Mouse (Mus musculus) forebrain, embryonic 11.5 days (tissue): Measurements from ENCODE around the gene Olfr1393. TPM values are rescaled to one million over a fixed set of nuclear protein-coding genes. Genes with fewer than 3 reads are reported as not detected.
"Not testable (repeated sequence)": the region's sequence is repeated elsewhere in the genome, so short reads cannot be mapped to it uniquely, and the experiment has no call there.

Experiments used
- ATAC-seq: fragments of 200-750 bp; cut with Nextera tagmentation; replicated peaks from 2 replicates; pipeline ENCODE4 v1.8.0; 2017; ENCODE audit warnings: moderate TSS enrichment; ENCODE audit not compliant: low FRiP score
- DNase-seq: peaks from one replicate; pipeline ENCODE4 v3.0.0-alpha.2; 2017; ENCODE audit warnings: low spot score
- H3K27ac ChIP-seq: fragments of 300-500 bp; sonication (generic); 2 replicates; pipeline ENCODE4 v1.5.1; 2014; ENCODE audit warnings: low read depth, low read length
- H3K27me3 ChIP-seq: fragments of 300-500 bp; sonication (generic); 2 replicates; pipeline ENCODE4 v1.6.1; 2014; ENCODE audit warnings: mild to moderate bottlenecking, low read length, mixed read lengths; ENCODE audit not compliant: control insufficient read depth, insufficient read depth
- H3K36me3 ChIP-seq: fragments of 300-500 bp; sonication (generic); 2 replicates; pipeline ENCODE4 v1.6.1; 2014; ENCODE audit warnings: mild to moderate bottlenecking, low read length, moderate library complexity, mixed read lengths; ENCODE audit not compliant: control insufficient read depth, insufficient read depth
- H3K4me1 ChIP-seq: fragments of 300-500 bp; sonication (generic); replicated peaks from 2 replicates; pipeline ENCODE4 v1.6.1; 2014; ENCODE audit warnings: low read length, mixed read lengths; ENCODE audit not compliant: control insufficient read depth, insufficient read depth
- H3K4me2 ChIP-seq: fragments of 300-500 bp; sonication (generic); 2 replicates; pipeline ENCODE4 v1.6.1; 2014; ENCODE audit warnings: low read depth, mild to moderate bottlenecking, low read length, moderate library complexity, mixed read lengths; ENCODE audit not compliant: severe bottlenecking
- H3K4me3 ChIP-seq: fragments of 300-500 bp; sonication (generic); 2 replicates; pipeline ENCODE4 v1.5.1; 2014; ENCODE audit warnings: low read depth, low read length
- H3K9ac ChIP-seq: fragments of 300-500 bp; sonication (generic); 2 replicates; pipeline ENCODE4 v1.6.1; 2014; ENCODE audit warnings: low read length
- H3K9me3 ChIP-seq: fragments of 300-500 bp; sonication (generic); 2 replicates; pipeline ENCODE4 v1.6.1; 2016; ENCODE audit warnings: low read length, mixed read lengths; ENCODE audit not compliant: control insufficient read depth
- WGBS: fragments of 180-500 bp; shearing (Covaris S2); extraction: QIAGEN DNeasy Blood & Tissue Kit; methylation state at CpG from one replicate; pipeline ENCODE4 v1.1.7; 2014; 5-methylcytosine and 5-hydroxymethylcytosine counted together
- polyA plus RNA-seq: library from polyadenylated mRNA; unstranded; fragments of >200 nt; fragmentation: Nextera tagmentation; extraction: Ambion mirVana; gene quantifications from 2 replicates; pipeline ENCODE4 v1.2.1, GENCODE M21; 2014

Olfr1393 gene
- polyA plus RNA-seq, 1 experiment from 2014 or later, result not detected

DNA sequence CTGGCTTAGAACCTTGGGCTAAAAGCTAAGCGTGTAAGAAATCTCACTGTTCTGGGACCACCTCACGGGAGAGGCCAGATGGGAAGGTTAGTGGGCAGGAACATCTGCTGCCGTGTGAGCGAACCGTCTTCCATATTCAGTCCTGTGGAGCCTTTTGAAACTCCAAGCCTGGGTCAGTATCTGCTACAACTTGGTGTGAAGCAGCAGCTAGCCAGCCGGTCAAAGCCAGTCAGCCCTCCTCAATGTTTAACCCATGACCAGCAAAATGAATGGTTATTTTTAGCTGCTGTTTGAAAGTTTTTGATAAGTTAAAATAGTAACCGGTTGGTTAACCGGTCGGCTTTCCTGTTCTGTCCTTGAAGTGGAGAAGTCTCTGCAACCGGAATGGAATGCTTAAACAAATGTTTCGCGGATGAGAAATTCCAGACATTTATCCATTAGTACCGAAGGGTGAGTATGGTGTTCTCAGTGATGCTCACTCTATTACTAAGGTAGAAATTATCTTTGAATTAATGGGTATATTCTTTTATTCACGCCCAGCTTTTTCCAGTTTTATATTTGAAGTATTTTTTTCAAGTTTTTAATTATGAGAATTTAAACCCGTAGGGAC is 10.0 kb upstream of the Olfr1393 start:
- DNase-seq (no peak), ATAC-seq (no peak)
- no peaks in the 10 kb centered on the region for H3K36me3 ChIP-seq
- no peak overlapping the region for H3K9ac ChIP-seq
- H3K4me2 ChIP-seq, result no peak overlapping the region
- H3K4me3 ChIP-seq, result no peak overlapping the region
- H3K4me1 ChIP-seq, result no peaks in the 10 kb centered on the region
- 92% methylated on average over 15 of the region's 15 CpGs for whole genome bisulfite sequencing
- no peak overlapping the region for H3K27ac ChIP-seq
- H3K9me3 ChIP-seq, result no peaks in the 10 kb centered on the region
- H3K27me3 ChIP-seq, result no peaks in the 10 kb centered on the region

DNA sequence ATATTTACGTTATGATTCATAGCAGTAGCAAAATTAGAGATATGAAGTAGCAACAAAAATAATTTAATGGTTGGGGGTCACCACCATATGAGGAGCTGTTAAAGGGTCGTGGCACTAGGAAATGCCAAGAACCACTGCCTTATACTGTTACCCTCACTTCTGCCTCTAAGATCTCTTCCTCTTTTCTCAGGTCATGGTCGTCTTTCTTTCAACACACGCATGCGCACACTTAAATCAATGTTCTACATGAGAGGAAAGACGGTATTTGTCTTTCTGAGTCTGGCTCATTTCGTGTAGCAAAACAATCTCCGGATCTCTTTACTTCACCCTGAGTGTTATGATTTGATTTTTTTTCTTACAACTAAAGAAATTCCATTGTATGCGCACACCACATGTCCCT is 8.3 kb upstream of the Olfr1393 start:
- DNase-seq (no peak), ATAC-seq (no peak)
- H3K9me3 ChIP-seq, result no peaks in the 10 kb centered on the region
- H3K27me3 ChIP-seq, result no peaks in the 10 kb centered on the region
- H3K27ac ChIP-seq, result no peak overlapping the region
- no peaks in the 10 kb centered on the region for H3K4me1 ChIP-seq
- no peak overlapping the region for H3K4me3 ChIP-seq
- no peak overlapping the region for H3K4me2 ChIP-seq
- no peaks in the 10 kb centered on the region for H3K36me3 ChIP-seq
- WGBS, result 93% methylated on average over 9 of the region's 9 CpGs
- H3K9ac ChIP-seq, result no peak overlapping the region

DNA sequence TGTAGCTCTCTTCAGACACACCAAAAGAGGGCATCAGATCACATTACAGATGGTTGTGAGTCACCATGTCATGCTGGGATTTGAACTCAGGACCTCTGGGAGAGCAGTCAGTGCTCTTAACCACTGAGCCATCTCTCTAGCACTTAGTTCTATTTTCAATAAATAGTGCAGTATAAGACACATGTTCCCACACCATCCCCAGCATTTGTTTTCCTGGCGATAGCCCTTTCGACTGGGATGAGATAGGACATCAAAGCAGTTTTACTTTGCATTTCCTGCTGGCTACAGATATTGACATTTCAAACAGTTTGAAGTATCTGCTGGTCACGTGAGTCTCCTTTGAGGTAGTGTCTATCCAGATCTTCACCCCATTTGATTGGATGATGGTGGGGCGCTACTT is 7.7 kb upstream of the Olfr1393 start:
- 92% methylated on average over 4 of the region's 4 CpGs for WGBS
- Histone ChIP-seq H3K9me3 (no peaks in the 10 kb centered on the region), H3K9ac (no peak overlapping the region), H3K4me1 (no peaks in the 10 kb centered on the region), H3K36me3 (no peaks in the 10 kb centered on the region), H3K27me3 (no peaks in the 10 kb centered on the region), H3K27ac (no peak overlapping the region), H3K4me2 (no peak overlapping the region), H3K4me3 (no peak overlapping the region)
- DNase-seq (no peak), ATAC-seq (no peak)

DNA sequence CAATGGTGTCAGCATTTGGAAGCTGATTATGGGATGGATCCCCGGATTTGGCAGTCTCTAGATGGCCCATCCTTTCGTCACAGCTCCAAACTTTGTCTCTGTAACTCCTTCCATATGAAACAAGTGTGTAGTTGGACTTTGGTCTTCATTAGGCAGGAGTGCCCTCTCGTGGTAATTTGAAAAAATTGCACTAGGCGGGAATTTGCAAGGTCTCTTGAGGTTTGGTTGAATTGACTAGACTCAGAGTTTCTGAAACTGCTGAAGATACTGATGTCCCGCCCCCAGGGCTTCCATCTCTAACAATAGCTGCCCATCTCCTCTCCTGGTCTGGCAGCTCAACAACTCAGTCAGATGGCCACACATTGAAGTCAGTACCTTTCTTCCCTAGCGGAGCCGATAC is 6.8 kb upstream of the Olfr1393 start:
- H3K9me3 ChIP-seq, result no peaks in the 10 kb centered on the region
- H3K9ac ChIP-seq, result no peak overlapping the region
- H3K4me3 ChIP-seq, result no peak overlapping the region
- 28% methylated on average over 7 of the region's 7 CpGs for WGBS
- peak; percentile 64 for DNase-seq
- no peak overlapping the region for H3K27ac ChIP-seq
- H3K36me3 ChIP-seq, result no peaks in the 10 kb centered on the region
- H3K4me2 ChIP-seq, result no peak overlapping the region
- ATAC-seq, result peak; percentile 42; the same call in 1 of the 2 replicates
- H3K4me1 ChIP-seq, result no peaks in the 10 kb centered on the region
- no peaks in the 10 kb centered on the region for H3K27me3 ChIP-seq

DNA sequence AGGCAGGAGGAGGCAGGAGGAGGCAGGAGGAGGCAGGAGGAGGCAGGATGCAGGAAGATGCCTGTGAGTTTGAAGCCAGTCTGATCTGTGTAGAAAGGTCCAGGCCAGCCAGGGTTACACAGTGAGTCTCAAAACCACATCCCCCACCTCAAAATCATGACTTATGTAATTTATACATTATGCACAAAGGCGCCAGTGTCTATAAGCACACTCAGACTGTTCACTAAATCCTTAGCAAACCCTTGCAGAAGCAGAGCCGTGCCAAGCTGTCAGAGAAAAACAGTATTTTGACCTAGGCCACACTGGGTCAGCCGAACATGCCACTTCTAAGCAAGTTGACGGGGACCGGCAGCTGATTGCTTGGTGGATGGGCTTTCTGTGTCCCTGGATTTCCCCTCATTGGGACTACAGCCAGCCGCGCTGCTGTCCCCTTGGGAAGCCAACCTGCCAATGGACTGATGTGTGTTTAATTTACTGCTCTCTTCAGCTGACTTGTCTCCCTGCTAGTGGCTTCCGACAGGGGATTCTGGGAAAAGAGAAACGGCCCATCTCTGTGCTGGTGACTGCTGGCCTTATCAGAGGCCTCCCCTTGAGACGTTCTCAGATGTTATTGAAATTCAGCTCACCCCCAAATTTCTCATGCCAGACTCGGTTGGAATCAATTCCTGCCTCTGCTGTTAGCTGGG is 4.1 kb upstream of the Olfr1393 start:
- no peak overlapping the region for H3K27ac ChIP-seq
- DNase-seq, result no peak

DNA sequence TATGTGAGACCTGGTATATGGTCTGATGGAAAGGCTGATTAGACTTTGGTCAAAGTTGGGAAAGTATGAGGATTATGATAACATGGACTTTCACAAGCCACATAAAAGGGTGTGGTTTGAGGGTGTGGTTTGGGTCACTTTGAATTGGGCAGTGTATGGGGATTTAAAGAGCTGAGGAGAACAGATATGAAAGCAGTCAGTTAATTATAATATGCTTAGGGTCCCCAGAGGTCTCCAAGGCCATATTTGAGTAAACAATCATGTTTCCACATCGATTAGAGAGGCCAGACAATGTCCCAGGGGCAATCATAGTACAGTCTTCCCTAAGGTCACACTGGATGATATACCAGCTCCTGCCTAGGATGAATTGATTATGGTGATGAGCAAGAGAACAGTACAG is 6.9 kb downstream of the Olfr1393 start, which contains the start of gene Olfr1392:
Olfr1392 (plus strand) TSS at position 301 of the 400 bp plus-strand sequence.
- H3K9me3 ChIP-seq, result not testable (repeated sequence)
- 75% methylated on average over 1 of the region's 1 CpGs for WGBS

More for the DNA sequence above, 4.1 kb upstream of the Olfr1393 start:
- Histone ChIP-seq H3K4me2 (no peak overlapping the region), H3K9ac (no peak overlapping the region), H3K4me1 (no peaks in the 10 kb centered on the region), H3K9me3 (no peaks in the 10 kb centered on the region), H3K36me3 (no peaks in the 10 kb centered on the region), H3K4me3 (no peak overlapping the region), H3K27me3 (no peaks in the 10 kb centered on the region)
- WGBS, result 84% methylated on average over 11 of the region's 11 CpGs
- ATAC-seq, result no peak

DNA sequence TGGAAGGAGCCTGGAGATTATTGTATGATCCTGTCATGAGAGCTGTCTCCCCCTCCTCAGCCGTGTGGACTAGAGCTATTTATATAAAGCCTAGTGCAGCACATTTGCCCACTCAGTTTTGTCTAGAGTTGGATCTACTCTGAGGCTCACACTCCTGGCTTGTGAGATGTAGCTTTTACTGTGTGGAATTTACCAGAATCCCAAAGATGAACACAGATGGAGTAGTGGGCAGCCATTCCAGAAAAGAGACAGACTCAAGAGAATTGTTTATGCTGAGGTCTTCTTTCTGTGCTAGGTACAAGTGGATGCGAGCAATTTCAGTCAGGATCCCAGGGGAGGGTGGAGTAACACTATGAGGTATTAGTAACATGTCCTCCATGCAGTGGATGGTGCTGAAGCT is 9.1 kb downstream of the Olfr1393 start:
- H3K36me3 ChIP-seq, result no peaks in the 10 kb centered on the region
- ATAC-seq, result no peak
- H3K4me1 ChIP-seq, result no peaks in the 10 kb centered on the region
- WGBS, result 83% methylated on average over 2 of the region's 2 CpGs
- no peak for DNase-seq
- no peaks in the 10 kb centered on the region for H3K9me3 ChIP-seq
- no peak overlapping the region for H3K9ac ChIP-seq
- H3K4me2 ChIP-seq, result no peak overlapping the region
- H3K27ac ChIP-seq, result no peak overlapping the region
- H3K4me3 ChIP-seq, result no peak overlapping the region
- H3K27me3 ChIP-seq, result no peaks in the 10 kb centered on the region

More for the DNA sequence above, 6.9 kb downstream of the Olfr1393 start, which contains the start of gene Olfr1392:
- not testable (repeated sequence) for H3K27me3 ChIP-seq, DNase-seq, ATAC-seq, H3K27ac ChIP-seq, H3K36me3 ChIP-seq, H3K4me2 ChIP-seq, H3K9ac ChIP-seq, H3K4me1 ChIP-seq, H3K4me3 ChIP-seq

DNA sequence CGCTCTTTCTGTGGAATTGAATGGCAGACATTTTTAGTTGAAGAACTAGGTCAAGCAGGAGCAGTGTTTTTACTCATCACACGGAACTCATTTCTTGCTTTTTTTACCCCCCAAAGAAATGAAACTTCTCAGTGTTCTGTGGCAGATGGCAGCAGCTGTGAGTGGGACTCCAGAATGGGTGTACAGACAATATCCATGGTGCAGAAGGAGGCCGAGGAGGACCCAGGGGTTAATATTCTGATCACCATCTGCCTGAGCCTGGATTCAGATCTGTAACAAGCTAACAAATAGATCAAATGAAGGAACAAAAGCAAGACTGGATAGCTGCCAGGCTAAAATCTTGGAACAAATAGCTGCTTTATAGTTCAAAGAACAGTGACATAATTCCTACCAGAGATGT is 14.7 kb downstream of the Olfr1393 start:
- ATAC-seq, result no peak
- no peaks in the 10 kb centered on the region for H3K9me3 ChIP-seq
- H3K4me2 ChIP-seq, result no peak overlapping the region
- no peak for DNase-seq
- no peaks in the 10 kb centered on the region for H3K27me3 ChIP-seq
- H3K9ac ChIP-seq, result no peak overlapping the region
- H3K36me3 ChIP-seq, result no peaks in the 10 kb centered on the region
- WGBS, result 79% methylated on average over 3 of the region's 3 CpGs
- H3K27ac ChIP-seq, result no peak overlapping the region
- no peak overlapping the region for H3K4me3 ChIP-seq
- H3K4me1 ChIP-seq, result no peaks in the 10 kb centered on the region

DNA sequence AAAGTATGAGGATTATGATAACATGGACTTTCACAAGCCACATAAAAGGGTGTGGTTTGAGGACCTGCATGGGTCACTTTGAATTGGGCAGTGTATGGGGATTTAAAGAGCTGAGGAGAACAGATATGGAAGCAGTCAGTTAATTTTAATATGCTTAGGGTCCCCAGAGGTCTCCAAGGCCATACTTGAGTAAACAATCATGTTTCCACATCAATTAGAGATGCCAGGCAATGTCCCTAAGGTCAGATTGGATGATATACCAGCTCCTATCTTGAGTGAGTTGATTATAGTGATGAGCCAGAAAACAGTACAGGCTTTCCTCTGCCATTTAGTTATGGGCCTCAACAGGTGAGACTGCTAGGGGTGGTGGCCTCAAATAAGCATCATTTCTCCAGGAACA is 26.3 kb downstream of the Olfr1393 start, which contains the start of gene Olfr10:
Olfr10 (plus strand) TSS at position 301 of the 400 bp plus-strand sequence.
- DNase-seq, result no peak
- Histone ChIP-seq H3K9me3 (no peaks in the 10 kb centered on the region), H3K27ac (no peak within 1 kb of the TSS), H3K36me3 (no peaks in the 10 kb centered on the region), H3K4me2 (no peak within 1 kb of the TSS), H3K27me3 (no peaks in the 10 kb centered on the region), H3K9ac (no peak within 1 kb of the TSS), H3K4me3 (no peak within 1 kb of the TSS), H3K4me1 (no peaks in the 10 kb centered on the region)
- no peak for ATAC-seq
